Mouse (Mus musculus): ENCODE data around the gene Iffo2. TPM values are rescaled to one million over a fixed set of nuclear protein-coding genes. Genes with fewer than 3 reads are reported as not detected.

Iffo2 gene
- total RNA-seq, 2 experiments from 2014 or later = 18.8 to 19.4 TPM

GRCm38 (mm10) chr4:139580663-139581336 is 50.5 kb downstream of the Iffo2 start:
- DNase-seq (ENCODE audit: low spot score in 2 of 2) = no peak

DNA sequence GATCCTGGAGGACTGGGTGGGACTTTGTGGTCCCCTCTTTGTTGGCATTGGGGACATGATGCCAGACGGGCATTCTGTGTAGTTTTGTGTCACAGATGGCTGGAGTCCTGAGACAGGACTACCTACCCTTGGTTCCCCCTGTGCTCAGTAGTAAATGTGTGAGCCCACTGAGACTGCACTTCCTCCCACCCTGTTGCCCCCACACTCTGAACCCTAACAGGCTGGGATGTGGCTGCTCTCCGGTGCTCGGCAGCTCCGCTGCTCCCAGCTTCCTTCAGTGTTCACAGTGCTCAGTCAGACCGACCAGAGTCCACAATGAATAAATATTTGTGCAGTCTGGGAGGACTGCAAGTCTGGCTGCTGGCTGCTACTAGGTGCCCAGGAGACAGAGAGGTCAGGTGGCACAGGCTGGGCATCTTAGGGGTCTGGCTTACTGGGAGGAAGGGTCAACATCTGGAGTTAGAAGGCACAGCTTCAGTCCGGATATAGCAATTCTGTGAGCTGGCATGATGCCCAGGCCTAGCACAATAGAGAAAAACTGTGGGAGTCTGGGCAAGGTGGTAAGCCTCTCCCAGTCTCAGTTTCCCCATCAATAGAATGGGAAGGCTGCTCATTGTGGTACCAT is 51.2 kb downstream of the Iffo2 start:
- no peak for DNase-seq (ENCODE audit: low spot score in 2 of 2)

DNA sequence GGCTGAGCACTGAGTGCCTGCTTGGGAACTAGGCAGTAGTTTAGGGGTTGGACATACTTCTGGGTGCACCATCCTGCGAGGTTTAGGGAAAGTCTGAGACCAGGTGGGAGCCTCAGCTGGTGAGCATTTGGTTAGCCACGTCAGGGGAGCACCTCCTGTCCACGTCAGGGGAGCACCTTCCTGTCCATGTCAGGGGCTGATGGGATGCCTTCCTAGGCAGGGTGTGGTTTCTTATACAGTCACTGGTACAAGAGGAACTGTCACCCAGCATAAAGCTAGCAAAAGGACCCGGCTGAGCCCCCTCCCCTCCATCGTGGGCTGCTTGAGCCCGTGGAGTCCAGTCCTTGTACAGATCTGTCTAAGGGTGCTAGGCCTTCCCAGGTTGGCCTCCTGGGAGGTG is 52.0 kb downstream of the Iffo2 start:
- DNase-seq (ENCODE audit: low spot score in 2 of 2) = no peak

GRCm38 (mm10) chr4:139582903-139583302 is 52.6 kb downstream of the Iffo2 start:
- no peak for DNase-seq (ENCODE audit: low spot score in 2 of 2)

DNA sequence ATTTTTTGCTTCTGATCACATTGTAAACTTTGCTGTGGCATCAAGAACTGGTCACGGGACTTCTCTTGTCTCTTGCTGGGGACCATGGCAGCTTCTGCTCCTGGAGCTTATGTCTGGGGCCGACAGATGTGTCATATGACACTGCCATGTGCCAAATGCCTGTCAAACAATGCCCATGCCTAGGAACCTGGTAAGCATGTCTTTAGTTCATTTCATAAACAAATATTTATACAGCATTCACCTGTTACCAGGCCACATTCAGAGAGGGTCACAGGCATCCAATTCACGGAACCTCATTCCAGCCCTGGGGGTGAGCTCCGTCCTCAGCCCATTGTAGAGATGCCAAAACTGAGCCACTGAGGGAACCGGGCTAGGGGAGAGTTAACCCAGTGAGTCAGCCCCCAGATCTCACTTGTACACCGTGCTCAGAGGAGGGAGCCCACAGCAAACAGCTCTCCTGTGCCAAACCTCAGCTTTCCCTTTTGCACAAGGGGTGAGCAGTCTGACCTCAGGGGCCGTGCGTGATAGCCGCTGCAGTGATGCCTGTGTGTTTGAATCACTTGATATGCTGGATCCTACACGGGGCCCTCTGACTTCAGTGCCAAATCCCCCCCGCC is 53.4 kb downstream of the Iffo2 start:
- no peak for DNase-seq (ENCODE audit: low spot score in 2 of 2)

DNA sequence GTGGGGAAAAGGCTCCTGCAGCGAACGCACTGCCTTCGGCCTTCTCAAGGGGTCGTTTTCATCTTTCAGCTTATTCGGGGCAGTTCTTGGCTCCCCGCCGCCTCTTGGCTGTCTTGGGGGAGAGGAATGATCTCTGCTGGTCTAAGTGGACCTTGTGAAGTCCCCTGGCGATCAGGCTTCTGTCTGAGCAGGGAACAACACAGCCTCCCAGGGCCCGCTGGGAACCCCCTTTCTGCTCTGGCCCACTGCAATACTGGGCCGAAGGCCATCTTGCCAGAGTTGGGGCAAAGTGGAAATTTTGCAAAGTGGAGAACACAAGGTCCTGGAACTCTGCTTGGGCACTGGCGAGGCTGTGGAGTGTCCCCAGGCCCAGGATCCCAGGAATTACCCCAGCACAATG is 54.4 kb downstream of the Iffo2 start:
- DNase-seq (ENCODE audit: low spot score in 2 of 2) = no peak

DNA sequence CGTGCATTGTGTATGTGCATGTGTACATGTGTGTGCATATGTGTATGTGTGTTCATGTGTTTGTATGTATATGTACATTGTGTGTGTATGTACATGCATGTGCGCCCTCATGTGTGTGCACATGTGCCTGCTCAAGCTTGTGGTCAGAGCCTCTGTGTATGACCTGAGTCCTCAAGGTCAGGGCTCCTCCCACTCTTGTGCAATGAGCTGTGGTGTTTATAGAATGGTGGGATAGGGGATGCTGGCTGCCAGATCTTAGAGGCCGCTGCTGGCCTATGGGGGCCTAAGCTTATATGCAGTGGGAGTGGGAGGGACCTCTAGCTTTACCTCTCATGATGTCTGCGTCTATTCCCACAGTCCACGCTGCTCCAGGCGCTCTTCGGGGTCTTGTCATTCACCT is 55.4 kb downstream of the Iffo2 start:
- DNase-seq (ENCODE audit: low spot score in 2 of 2) = no peak

DNA sequence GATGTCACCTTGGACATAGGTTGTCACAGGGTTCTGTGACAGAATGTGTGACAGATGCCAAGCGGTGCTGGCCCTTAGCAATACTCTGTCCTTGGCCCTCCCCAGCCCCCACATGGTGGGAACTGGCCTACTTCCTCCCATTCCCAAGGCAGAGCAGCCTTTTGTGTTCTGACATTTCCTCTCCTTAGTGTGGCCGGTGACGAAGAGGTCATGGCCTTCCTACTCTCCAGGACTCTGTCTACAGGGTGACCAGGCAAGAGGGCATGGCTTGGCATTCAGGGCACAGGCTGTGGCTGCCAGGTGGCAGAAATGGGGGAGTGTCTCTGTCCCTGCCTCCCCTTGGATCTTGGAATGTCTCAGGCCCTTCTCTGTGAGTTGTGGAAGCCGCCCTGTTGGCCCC is 57.0 kb downstream of the Iffo2 start:
- no peak for DNase-seq (ENCODE audit: low spot score in 2 of 2)

DNA sequence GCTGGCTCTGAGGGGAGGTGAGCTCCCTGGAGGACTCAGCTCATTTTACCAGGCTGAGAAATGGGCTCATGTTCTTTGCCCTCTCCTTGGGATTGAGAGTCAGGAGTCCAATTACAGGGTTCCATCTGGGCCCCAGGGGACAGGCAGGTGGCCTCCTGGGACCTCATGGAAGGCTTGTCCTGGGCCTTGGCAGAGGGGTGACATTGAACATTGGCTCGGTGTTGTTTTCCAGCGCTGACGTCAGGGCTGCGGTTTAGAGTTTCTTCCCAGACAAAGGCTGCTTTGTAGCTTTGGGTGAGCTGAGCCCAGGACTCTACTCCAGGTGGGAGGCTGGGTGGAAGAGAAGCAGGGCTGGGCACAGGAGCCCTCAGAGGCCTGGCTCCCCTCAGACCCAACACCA is 57.4 kb downstream of the Iffo2 start:
- no peak for DNase-seq (ENCODE audit: low spot score in 2 of 2)

- no peak for DNase-seq (ENCODE audit: low spot score in 2 of 2)
Measured at GRCm38 (mm10) chr4:139589351-139590027, 59.1 kb downstream of the Iffo2 start.

GRCm38 (mm10) chr4:139590446-139590845 is 60.1 kb downstream of the Iffo2 start:
- no peak for DNase-seq (ENCODE audit: low spot score in 2 of 2)

- DNase-seq (ENCODE audit: low spot score in 2 of 2) = no peak
Measured at GRCm38 (mm10) chr4:139592895-139593294, 62.5 kb downstream of the Iffo2 start.

DNA sequence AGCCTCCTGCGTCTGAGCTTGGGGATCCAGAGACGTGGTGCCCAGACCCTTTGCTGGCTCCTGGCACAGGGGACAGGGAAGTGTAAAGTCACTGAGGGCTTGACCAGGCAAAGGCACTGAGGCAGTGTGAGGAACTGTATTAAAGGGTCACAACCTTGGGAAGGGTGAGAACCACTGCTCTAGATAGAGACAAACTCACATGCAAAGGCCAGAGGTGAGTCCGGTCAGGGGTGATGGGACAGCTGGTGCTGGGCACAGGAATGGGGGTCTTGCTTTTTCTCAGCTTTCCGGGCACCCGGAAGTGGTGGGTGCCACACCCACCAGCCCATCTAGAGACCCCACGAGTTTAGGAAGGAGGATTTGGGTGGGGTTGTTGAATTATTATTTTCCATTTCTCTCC is 63.0 kb downstream of the Iffo2 start:
- DNase-seq (ENCODE audit: low spot score in 2 of 2) = no peak

- no peak for DNase-seq (ENCODE audit: low spot score in 2 of 2)
Measured at GRCm38 (mm10) chr4:139594062-139594461, 63.7 kb downstream of the Iffo2 start.

DNA sequence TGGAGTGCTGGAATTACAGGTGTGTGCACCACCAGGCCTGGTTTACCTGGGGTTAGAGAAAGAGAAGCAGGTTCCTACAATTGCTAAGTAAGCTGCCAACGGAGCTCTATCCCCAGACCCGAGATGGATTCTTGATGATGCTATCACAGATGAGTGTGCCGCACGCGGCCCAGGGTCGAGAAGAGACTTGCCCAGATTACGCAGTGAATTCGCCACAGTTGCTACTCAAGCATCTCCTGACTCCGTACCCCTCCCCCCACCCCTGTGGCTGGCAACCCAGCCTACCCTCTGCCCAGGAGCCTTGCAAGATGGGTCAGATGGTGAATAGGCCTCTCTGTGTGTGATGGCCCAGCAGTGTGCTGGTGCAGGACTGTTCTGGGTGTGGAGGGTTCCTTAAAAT is 66.4 kb downstream of the Iffo2 start:
- no peak for DNase-seq (ENCODE audit: low spot score in 2 of 2)

- DNase-seq (ENCODE audit: low spot score in 2 of 2) = no peak
Measured at GRCm38 (mm10) chr4:139597286-139598284, 67.2 kb downstream of the Iffo2 start.

GRCm38 (mm10) chr4:139598356-139598755 is 68.0 kb downstream of the Iffo2 start:
- DNase-seq (ENCODE audit: low spot score in 2 of 2) = no peak

- DNase-seq (ENCODE audit: low spot score in 2 of 2) = peak; percentile 62 to 77
Measured at GRCm38 (mm10) chr4:139598950-139599518, 68.7 kb downstream of the Iffo2 start.

GRCm38 (mm10) chr4:139601519-139602356 is 71.4 kb downstream of the Iffo2 start:
- DNase-seq (ENCODE audit: low spot score in 2 of 2) = no peak
